Mouse (Mus musculus) embryonic facial prominence, embryonic 11.5 days (tissue): ENCODE measurements at regions not wholly inside any gene's neighbourhood (a gene's known extent, or its start where the extent isn't known, plus 50 kb on each side); places are given as distances from the start of the nearest gene placed in this dataset.

ENCODE experiments used
- ATAC-seq: fragments of 200-750 bp; cut with Nextera tagmentation; replicated peaks from 2 replicates; pipeline ENCODE4 v1.8.0; 2017; ENCODE audit warnings: low read depth; ENCODE audit not compliant: insufficient number of reproducible peaks, low FRiP score, low TSS enrichment
- DNase-seq: peaks from one replicate; pipeline ENCODE4 v3.0.0-alpha.2; 2015; ENCODE audit warnings: low spot score
- H3K27ac ChIP-seq: fragments of 300-500 bp; sonication (generic); replicated peaks from 2 replicates; pipeline ENCODE4 v1.5.1; 2014; ENCODE audit warnings: mild to moderate bottlenecking, low read depth, low read length, control low read depth
- H3K27me3 ChIP-seq: fragments of 300-500 bp; sonication (generic); 2 replicates; pipeline ENCODE4 v1.6.1; 2014; ENCODE audit warnings: mild to moderate bottlenecking, low read length, moderate library complexity, mixed read lengths; ENCODE audit not compliant: control insufficient read depth, insufficient read depth
- H3K36me3 ChIP-seq: fragments of 300-500 bp; sonication (generic); replicated peaks from 2 replicates; pipeline ENCODE4 v1.6.1; 2014; ENCODE audit warnings: low read depth, mild to moderate bottlenecking, low read length, moderate library complexity, mixed read lengths; ENCODE audit not compliant: control insufficient read depth, insufficient read depth
- H3K4me1 ChIP-seq: fragments of 300-500 bp; sonication (generic); 2 replicates; pipeline ENCODE4 v1.6.1; 2014; ENCODE audit warnings: low read length, mixed read lengths; ENCODE audit not compliant: control insufficient read depth, insufficient read depth
- H3K4me2 ChIP-seq: fragments of 300-500 bp; sonication (generic); 2 replicates; pipeline ENCODE4 v1.6.1; 2014; ENCODE audit warnings: low read depth, mild to moderate bottlenecking, control low read depth, low read length, moderate library complexity
- H3K4me3 ChIP-seq: fragments of 300-500 bp; sonication (generic); 2 replicates; pipeline ENCODE4 v1.5.1; 2014; ENCODE audit warnings: low read depth, low read length, control low read depth
- H3K9ac ChIP-seq: fragments of 300-500 bp; sonication (generic); replicated peaks from 2 replicates; pipeline ENCODE4 v1.6.1; 2014; ENCODE audit warnings: mild to moderate bottlenecking, control low read depth, low read length
- H3K9me3 ChIP-seq: fragments of 300-500 bp; sonication (generic); replicated peaks from 2 replicates; pipeline ENCODE4 v1.6.1; 2016; ENCODE audit warnings: mild to moderate bottlenecking, low read length, inconsistent platforms, mixed read lengths; ENCODE audit not compliant: control insufficient read depth
- WGBS: fragments of 180-500 bp; shearing (Covaris S2); extraction: QIAGEN DNeasy Blood & Tissue Kit; methylation state at CpG from one replicate; pipeline ENCODE4 v1.1.7; 2014; 5-methylcytosine and 5-hydroxymethylcytosine counted together

GRCm38 (mm10) chr3:149993199-149993598 is 1002.8 kb upstream of the Adgrl2 start:
- 59% methylated on average over 4 of the region's 4 CpGs for WGBS
- no peaks in the 10 kb centered on the region for H3K36me3 ChIP-seq
- H3K9me3 ChIP-seq: no peaks in the 10 kb centered on the region
- H3K27me3 ChIP-seq: no peaks in the 10 kb centered on the region
- no peak overlapping the region for H3K4me2 ChIP-seq
- H3K9ac ChIP-seq: no peak overlapping the region
- no peak overlapping the region for H3K27ac ChIP-seq
- ATAC-seq (no peak), DNase-seq (peak; percentile 37)
- no peak overlapping the region for H3K4me3 ChIP-seq
- no peaks in the 10 kb centered on the region for H3K4me1 ChIP-seq

- DNase-seq (no peak), ATAC-seq (no peak)
- 79% methylated on average over 1 of the region's 1 CpGs for WGBS
- Histone ChIP-seq H3K4me2 (no peak overlapping the region), H3K4me3 (no peak overlapping the region), H3K27ac (no peak overlapping the region), H3K9me3 (no peaks in the 10 kb centered on the region), H3K4me1 (no peaks in the 10 kb centered on the region), H3K27me3 (no peaks in the 10 kb centered on the region), H3K36me3 (no peaks in the 10 kb centered on the region), H3K9ac (no peak overlapping the region)
Measured at GRCm38 (mm10) chr3:149987801-149988200, 997.4 kb upstream of the Adgrl2 start.

- Histone ChIP-seq H3K27ac (no peak overlapping the region), H3K9me3 (no peaks in the 10 kb centered on the region), H3K27me3 (no peaks in the 10 kb centered on the region), H3K36me3 (no peaks in the 10 kb centered on the region), H3K4me2 (no peak overlapping the region), H3K4me3 (no peak overlapping the region), H3K4me1 (no peaks in the 10 kb centered on the region), H3K9ac (no peak overlapping the region)
- 65% methylated on average over 2 of the region's 2 CpGs for WGBS
- ATAC-seq (no peak), DNase-seq (no peak)
Measured at GRCm38 (mm10) chr3:149956993-149957392, 966.6 kb upstream of the Adgrl2 start.

- Histone ChIP-seq H3K36me3 (no peaks in the 10 kb centered on the region), H3K27me3 (no peaks in the 10 kb centered on the region), H3K9me3 (no peaks in the 10 kb centered on the region), H3K4me2 (no peak overlapping the region), H3K4me3 (no peak overlapping the region), H3K4me1 (no peaks in the 10 kb centered on the region), H3K9ac (no peak overlapping the region), H3K27ac (no peak overlapping the region)
- WGBS: 82% methylated on average over 9 of the region's 9 CpGs
- ATAC-seq: no peak
- no peak for DNase-seq
Measured at GRCm38 (mm10) chr3:149936197-149936596, 945.8 kb upstream of the Adgrl2 start.

GRCm38 (mm10) chr3:149934832-149935231 is 944.5 kb upstream of the Adgrl2 start:
- no peaks in the 10 kb centered on the region for H3K4me1 ChIP-seq
- no peaks in the 10 kb centered on the region for H3K27me3 ChIP-seq
- no peaks in the 10 kb centered on the region for H3K36me3 ChIP-seq
- no peaks in the 10 kb centered on the region for H3K9me3 ChIP-seq
- WGBS: 86% methylated on average over 4 of the region's 4 CpGs
- H3K4me3 ChIP-seq: no peak overlapping the region
- DNase-seq (no peak), ATAC-seq (no peak)
- no peak overlapping the region for H3K9ac ChIP-seq
- no peak overlapping the region for H3K4me2 ChIP-seq
- H3K27ac ChIP-seq: no peak overlapping the region

- DNase-seq (no peak), ATAC-seq (no peak)
- no peak overlapping the region for H3K9ac ChIP-seq
- H3K4me2 ChIP-seq: no peak overlapping the region
- H3K4me3 ChIP-seq: no peak overlapping the region
- WGBS: 85% methylated on average over 10 of the region's 10 CpGs
- H3K36me3 ChIP-seq: no peaks in the 10 kb centered on the region
- H3K9me3 ChIP-seq: no peaks in the 10 kb centered on the region
- H3K27ac ChIP-seq: no peak overlapping the region
- no peaks in the 10 kb centered on the region for H3K27me3 ChIP-seq
- H3K4me1 ChIP-seq: no peaks in the 10 kb centered on the region
Measured at GRCm38 (mm10) chr3:149928456-149929360, 938.4 kb upstream of the Adgrl2 start.

- no peak for ATAC-seq
- WGBS: 48% methylated on average over 2 of the region's 2 CpGs
Measured at GRCm38 (mm10) chr3:149920206-149920605, 929.9 kb upstream of the Adgrl2 start.

GRCm38 (mm10) chr3:149918201-149918600 is 927.8 kb upstream of the Adgrl2 start:
- no peaks in the 10 kb centered on the region for H3K36me3 ChIP-seq
- ATAC-seq (0 out of 2 replicates have a peak, but pooled peaks have one; percentile 62), DNase-seq (peak; percentile 71)
- no peaks in the 10 kb centered on the region for H3K27me3 ChIP-seq
- H3K4me1 ChIP-seq: no peaks in the 10 kb centered on the region
- no peak overlapping the region for H3K9ac ChIP-seq
- no peak overlapping the region for H3K27ac ChIP-seq
- WGBS: 30% methylated on average over 5 of the region's 5 CpGs
- no peak overlapping the region for H3K4me3 ChIP-seq
- H3K9me3 ChIP-seq: no peaks in the 10 kb centered on the region
- no peak overlapping the region for H3K4me2 ChIP-seq

More at GRCm38 (mm10) chr3:149920206-149920605, 929.9 kb upstream of the Adgrl2 start:
- H3K9me3 ChIP-seq: no peaks in the 10 kb centered on the region
- no peak for DNase-seq
- no peaks in the 10 kb centered on the region for H3K36me3 ChIP-seq
- no peaks in the 10 kb centered on the region for H3K27me3 ChIP-seq
- H3K4me3 ChIP-seq: no peak overlapping the region
- H3K9ac ChIP-seq: no peak overlapping the region
- H3K27ac ChIP-seq: no peak overlapping the region
- no peak overlapping the region for H3K4me2 ChIP-seq
- no peaks in the 10 kb centered on the region for H3K4me1 ChIP-seq
